ENCODE assay signal across 11 mouse cellular contexts in the genomic region with DNA sequence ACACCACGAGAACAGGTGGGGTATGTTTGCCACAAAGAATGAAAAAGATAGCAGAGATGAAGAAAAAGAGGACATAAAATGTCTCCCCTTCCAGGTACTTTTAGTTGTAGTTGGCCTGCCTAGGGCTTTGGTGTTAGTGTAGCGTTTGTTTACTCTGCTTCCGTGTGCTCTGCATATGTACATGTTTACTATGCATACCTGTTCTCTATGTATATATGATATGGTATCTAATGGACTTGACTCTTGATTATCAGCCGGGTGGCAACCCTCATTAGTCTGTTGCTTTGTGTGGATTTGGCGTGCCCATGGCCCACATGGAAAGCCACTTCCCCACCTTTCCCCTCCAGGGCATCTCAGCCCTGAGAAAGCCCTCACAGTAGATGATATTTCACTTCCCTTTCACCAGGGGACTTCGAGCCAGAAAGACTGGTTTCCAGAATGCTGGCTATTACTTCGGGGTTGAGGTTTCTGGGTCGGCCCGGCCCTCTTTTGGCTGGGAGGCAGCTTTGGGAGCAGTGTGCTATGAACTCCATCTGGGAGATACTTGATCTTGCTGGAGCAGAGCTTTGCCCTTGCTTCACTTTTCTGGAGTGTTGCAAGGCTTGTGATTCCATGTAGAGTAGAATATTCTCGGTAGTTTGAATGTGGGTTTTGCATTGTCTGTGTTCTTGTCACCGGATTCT. TPM values are rescaled to one million over a fixed set of nuclear protein-coding genes. Genes with fewer than 3 reads are reported as not detected.
A peak's percentile ranks its signal among the peaks of the same experiment; 100 is the strongest.
DNase-seq lines count a peak whose midpoint lies in the region; ATAC-seq and TF ChIP-seq lines count a peak whose summit lies in the region.
"Had no signal": no experiment of that assay in that cellular context is flagged by ENCODE, and none has a peak within 500 bp of the region (broad histone marks: within the 10 kb centered on the region; RNA-seq: fewer than 3 reads in every experiment).

No protein-coding gene starts in this region.

- intact Hi-C loops in heart, postnatal 36 days (cut with DNase I), result no loop called here

- DNase-seq in cerebellum, adult 2 months, result peak; percentile 22 to 32
- peak; percentile 9 for DNase-seq in ovary, postnatal 14 days (ENCODE audit: low spot score)
- DNase-seq in ovary, postnatal 10 days (ENCODE audit: low spot score), result no peak
- DNase-seq in heart, postnatal 36 days, result peak; percentile 21
- peak; percentile 31 for DNase-seq in urinary bladder, postnatal 25 days (ENCODE audit: low spot score)
- DNase-seq in thymus, postnatal 0 days (ENCODE audit: low spot score), result no peak
- DNase-seq in left cerebral cortex, adult 9 months (ENCODE audit: low spot score in 2 of 2), result no peak

- no peak for TF ChIP-seq POLR2A in cerebellum, adult 2 months (IDR thresholded peaks at IDR 0.05; ENCODE audit: borderline replicate concordance, insufficient read depth, low read length)

- no peak overlapping the region for H3K27ac ChIP-seq in cerebellum, adult 2 months (ENCODE audit: insufficient read depth, low read length)
- H3K27ac ChIP-seq: forebrain, embryonic 13.5 days; hindbrain, embryonic 10.5 days had no signal

- no peaks in the 10 kb centered on the region for H3K27me3 ChIP-seq in cerebellum, adult 2 months (ENCODE audit: control insufficient read depth, insufficient read depth, low read length)
- H3K27me3 ChIP-seq: forebrain, embryonic 13.5 days had no signal

- H3K4me3 ChIP-seq in cerebellum, adult 2 months (replicated peaks; ENCODE audit: insufficient read depth, low read depth, low read length), result no peak overlapping the region
- H3K4me3 ChIP-seq: forebrain, embryonic 13.5 days; hindbrain, embryonic 10.5 days; myocyte had no signal

- TF ChIP-seq CTCF in cerebellum, adult 2 months (IDR thresholded peaks at IDR 0.05; ENCODE audit: borderline replicate concordance, insufficient read depth, low read depth, low read length), result no peak

- ATAC-seq in cerebellum, adult (ENCODE audit: insufficient number of reproducible peaks, low FRiP score, low TSS enrichment), result no peak
- ATAC-seq: forebrain, embryonic 13.5 days had no signal

- H3K4me1 ChIP-seq in cerebellum, adult 2 months (ENCODE audit: control insufficient read depth, insufficient read depth, low read length), result peaks cover 7% of the 10 kb centered on the region
- H3K4me1 ChIP-seq: forebrain, embryonic 13.5 days had no signal

- WGBS in cerebellum, adult 2 months, result 58% methylated on average over 11 of the region's 11 CpGs

RNA-seq across cellular contexts. Expression of gene Drc1, which starts 9.4 kb away (rescaled TPM):
- 2.4 and 2.5 TPM in 2 replicates for polyA plus RNA-seq in cerebellum, adult 2 months (2012; rRNA removed)
- under 1 TPM in 1 of 2 experiments, not detected in 1; 0.11 TPM for total RNA-seq in heart, postnatal 36 days (2021)
- 10.5 and 10.8 TPM in 2 replicates for polyA plus RNA-seq in thymus, postnatal 0 days (2015; fragmentation: Nextera tagmentation; extraction: Ambion mirVana)

RNA-seq across cellular contexts. Expression of gene Selenoi, which starts 39.4 kb away (rescaled TPM):
- 33.9 and 38.0 TPM in 2 replicates for polyA plus RNA-seq in cerebellum, adult 2 months (2012; rRNA removed)
- 10 to 100 TPM; 15.0 to 17.4 TPM for total RNA-seq in heart, postnatal 36 days (2021)
- 12.7 and 13.3 TPM in 2 replicates for polyA plus RNA-seq in thymus, postnatal 0 days (2015; fragmentation: Nextera tagmentation; extraction: Ambion mirVana)

Comparison
In these comparisons a context has a peak if more than half of its experiments do, and no peak if none do; other contexts are left out.
1. DNase-seq: peak in cerebellum, adult 2 months (2 of 2), ovary, postnatal 14 days (single experiment), heart, postnatal 36 days (2 of 2) and urinary bladder, postnatal 25 days (single experiment); none in ovary, postnatal 10 days (single experiment), thymus, postnatal 0 days (single experiment) and left cerebral cortex, adult 9 months (0 of 2).